Mouse (Mus musculus): ENCODE results near the gene Fgfr2.

Gene Fgfr2

GRCm38 (mm10) chr7:131264251-131264650, 1858.9 kb downstream of the Fgfr2 start:
- DNase-seq (ENCODE audit: low read depth, low spot score): no peak

GRCm38 (mm10) chr7:131260946-131261345, 1862.2 kb downstream of the Fgfr2 start:
- DNase-seq (ENCODE audit: low read depth, low spot score): no peak

GRCm38 (mm10) chr7:131257309-131257708, 1865.8 kb downstream of the Fgfr2 start:
- no peak for DNase-seq (ENCODE audit: low read depth, low spot score)

GRCm38 (mm10) chr7:131256841-131257240, 1866.3 kb downstream of the Fgfr2 start:
- no peak for DNase-seq (ENCODE audit: low read depth, low spot score)

- peak; percentile 27 for DNase-seq (ENCODE audit: low read depth, low spot score)
These were observed 1878.2 kb downstream of the Fgfr2 start for GRCm38 (mm10) chr7:131244993-131245392.

- peak; percentile 80 for DNase-seq (ENCODE audit: low read depth, low spot score)
These were observed 1887.1 kb downstream of the Fgfr2 start for GRCm38 (mm10) chr7:131236091-131236490.

GRCm38 (mm10) chr7:131223086-131223485, 1900.1 kb downstream of the Fgfr2 start:
- DNase-seq (ENCODE audit: low read depth, low spot score): no peak

GRCm38 (mm10) chr7:131187996-131188395, 1935.2 kb downstream of the Fgfr2 start:
- DNase-seq (ENCODE audit: low read depth, low spot score): no peak

- DNase-seq (ENCODE audit: low read depth, low spot score): peak; percentile 40
These were observed 1936.1 kb downstream of the Fgfr2 start for GRCm38 (mm10) chr7:131187047-131187446.

- DNase-seq (ENCODE audit: low read depth, low spot score): no peak
These were observed 1938.8 kb downstream of the Fgfr2 start for GRCm38 (mm10) chr7:131184339-131184738.

GRCm38 (mm10) chr7:131182685-131183084, 1940.5 kb downstream of the Fgfr2 start:
- peak; percentile 66 for DNase-seq (ENCODE audit: low read depth, low spot score)

- no peak for DNase-seq (ENCODE audit: low read depth, low spot score)
These were observed 1949.0 kb downstream of the Fgfr2 start, which contains the start of gene 5430419D17Rik for GRCm38 (mm10) chr7:131174121-131174520. Gene 5430419D17Rik, plus strand, starts transcription at chr7:131174402.

- DNase-seq (ENCODE audit: low read depth, low spot score): no peak
These were observed 1954.1 kb downstream of the Fgfr2 start for GRCm38 (mm10) chr7:131169099-131169498.

- no peak for DNase-seq (ENCODE audit: low read depth, low spot score)
These were observed 1955.4 kb downstream of the Fgfr2 start for GRCm38 (mm10) chr7:131167771-131168170.

- DNase-seq (ENCODE audit: low read depth, low spot score): no peak
These were observed 1960.9 kb downstream of the Fgfr2 start for GRCm38 (mm10) chr7:131162251-131162650.

- DNase-seq (ENCODE audit: low read depth, low spot score): peak; percentile 6
These were observed 1970.1 kb downstream of the Fgfr2 start for GRCm38 (mm10) chr7:131153044-131153443.

- no peak for DNase-seq (ENCODE audit: low read depth, low spot score)
These were observed 1973.0 kb downstream of the Fgfr2 start for GRCm38 (mm10) chr7:131150179-131150578.

GRCm38 (mm10) chr7:131146214-131146613, 1976.9 kb downstream of the Fgfr2 start, which contains the start of gene 4933402N03Rik:
Gene 4933402N03Rik, minus strand, starts transcription at chr7:131146314.
- no peak for DNase-seq (ENCODE audit: low read depth, low spot score)

GRCm38 (mm10) chr7:131133181-131133580, 1990.0 kb downstream of the Fgfr2 start:
- DNase-seq (ENCODE audit: low read depth, low spot score): peak; percentile 43

GRCm38 (mm10) chr7:131130021-131130420, 1993.1 kb downstream of the Fgfr2 start:
- DNase-seq (ENCODE audit: low read depth, low spot score): no peak

- DNase-seq (ENCODE audit: low read depth, low spot score): no peak
These were observed 2000.8 kb downstream of the Fgfr2 start for GRCm38 (mm10) chr7:131122210-131122807.

GRCm38 (mm10) chr7:131114434-131114833, 2008.7 kb downstream of the Fgfr2 start:
- DNase-seq (ENCODE audit: low read depth, low spot score): no peak

GRCm38 (mm10) chr7:131113676-131114075, 2009.5 kb downstream of the Fgfr2 start:
- DNase-seq (ENCODE audit: low read depth, low spot score): peak; percentile 28

- DNase-seq (ENCODE audit: low read depth, low spot score): peak; percentile 79
These were observed 2010.7 kb downstream of the Fgfr2 start for GRCm38 (mm10) chr7:131112486-131112885.
